Mouse (Mus musculus): ENCODE measurements at regions not wholly inside any gene's neighbourhood (a gene's known extent, or its start where the extent isn't known, plus 50 kb on each side); places are given as distances from the start of the nearest gene placed in this dataset.
"Not testable (repeated sequence)": the region's sequence is repeated elsewhere in the genome, so short reads cannot be mapped to it uniquely, and the experiment has no call there.

GRCm38 (mm10) chr16:31553361-31554146 is 109.7 kb upstream of the Dlg1 start:
- DNase-seq (ENCODE audit: low read depth, low spot score), result no peak

- DNase-seq (ENCODE audit: low read depth, low spot score), result no peak
Observed at GRCm38 (mm10) chr16:31560426-31560825, 102.8 kb upstream of the Dlg1 start.

- DNase-seq (ENCODE audit: low read depth, low spot score), result no peak
Observed at GRCm38 (mm10) chr16:31564926-31565325, 98.3 kb upstream of the Dlg1 start.

- DNase-seq (ENCODE audit: low read depth, low spot score), result no peak
Observed at GRCm38 (mm10) chr16:31568316-31568715, 94.9 kb upstream of the Dlg1 start.

- DNase-seq (ENCODE audit: low read depth, low spot score), result no peak
Observed at GRCm38 (mm10) chr16:31569871-31570270, 93.4 kb upstream of the Dlg1 start.

GRCm38 (mm10) chr16:31570311-31571139 is 92.7 kb upstream of the Dlg1 start:
- DNase-seq (ENCODE audit: low read depth, low spot score), result no peak

- DNase-seq (ENCODE audit: low read depth, low spot score), result not testable (repeated sequence)
Observed at GRCm38 (mm10) chr16:31573833-31574232, 89.4 kb upstream of the Dlg1 start.

- not testable (repeated sequence) for DNase-seq (ENCODE audit: low read depth, low spot score)
Observed at GRCm38 (mm10) chr16:31575646-31576045, 87.6 kb upstream of the Dlg1 start.

- no peak for DNase-seq (ENCODE audit: low read depth, low spot score)
Observed at GRCm38 (mm10) chr16:31576422-31576821, 86.8 kb upstream of the Dlg1 start.

- DNase-seq (ENCODE audit: low read depth, low spot score), result no peak
Observed at GRCm38 (mm10) chr16:31577347-31577746, 85.9 kb upstream of the Dlg1 start.

GRCm38 (mm10) chr16:31579318-31579717 is 83.9 kb upstream of the Dlg1 start:
- DNase-seq (ENCODE audit: low read depth, low spot score), result no peak

- DNase-seq (ENCODE audit: low read depth, low spot score), result no peak
Observed at GRCm38 (mm10) chr16:31580779-31581178, 82.5 kb upstream of the Dlg1 start.

- no peak for DNase-seq (ENCODE audit: low read depth, low spot score)
Observed at GRCm38 (mm10) chr16:31582885-31583284, 80.4 kb upstream of the Dlg1 start.

- no peak for DNase-seq (ENCODE audit: low read depth, low spot score)
Observed at GRCm38 (mm10) chr16:31583627-31584026, 79.6 kb upstream of the Dlg1 start.

- no peak for DNase-seq (ENCODE audit: low read depth, low spot score)
Observed at GRCm38 (mm10) chr16:31584216-31584823, 78.9 kb upstream of the Dlg1 start.

- no peak for DNase-seq (ENCODE audit: low read depth, low spot score)
Observed at GRCm38 (mm10) chr16:31587036-31587435, 76.2 kb upstream of the Dlg1 start.

- no peak for DNase-seq (ENCODE audit: low read depth, low spot score)
Observed at GRCm38 (mm10) chr16:31589576-31589975, 73.7 kb upstream of the Dlg1 start.

GRCm38 (mm10) chr16:31591565-31591964 is 71.7 kb upstream of the Dlg1 start:
- DNase-seq (ENCODE audit: low read depth, low spot score), result no peak

GRCm38 (mm10) chr16:31592014-31592871 is 71.0 kb upstream of the Dlg1 start:
- peak; percentile 81 for DNase-seq (ENCODE audit: low read depth, low spot score)

- DNase-seq (ENCODE audit: low read depth, low spot score), result no peak
Observed at GRCm38 (mm10) chr16:31592973-31593683, 70.1 kb upstream of the Dlg1 start.

GRCm38 (mm10) chr16:31597965-31598364 is 65.3 kb upstream of the Dlg1 start:
- DNase-seq (ENCODE audit: low read depth, low spot score), result no peak

Data from brain, embryonic 18.5 days (tissue).